Mouse (Mus musculus): Measurements from ENCODE around the gene Sec13. TPM values are rescaled to one million over a fixed set of nuclear protein-coding genes. Genes with fewer than 3 reads are reported as not detected.
A peak's percentile ranks its signal among the peaks of the same experiment; 100 is the strongest.
"Not testable (repeated sequence)": the region's sequence is repeated elsewhere in the genome, so short reads cannot be mapped to it uniquely, and the experiment has no call there.

Sec13 gene
- total and polyA plus RNA-seq, 2 experiments from 2014 or later = 104 to 145 TPM

- no peak for TF ChIP-seq CTCF (IDR thresholded peaks at IDR 0.05)
- peaks cover 49% of the 10 kb centered on the region for H3K36me3 ChIP-seq (ENCODE audit: insufficient read depth, low read length)
Observed at GRCm38 (mm10) chr6:113717541-113717940, 23.0 kb downstream of the Sec13 start.

GRCm38 (mm10) chr6:113714797-113715196 lies 25.7 kb downstream of the Sec13 start:
- H3K27me3 ChIP-seq (ENCODE audit: insufficient read depth, low read length) = no peaks in the 10 kb centered on the region
- WGBS = 92% methylated on average over 1 of the region's 1 CpGs
- no peaks in the 10 kb centered on the region for H3K4me1 ChIP-seq (ENCODE audit: insufficient read depth, low read length)
- peaks cover 57% of the 10 kb centered on the region for H3K36me3 ChIP-seq (ENCODE audit: insufficient read depth, low read length)
- H3K27ac ChIP-seq (ENCODE audit: low read depth, low read length) = no peak overlapping the region
- no peak overlapping the region for H3K4me3 ChIP-seq (ENCODE audit: low read depth, low read length)
- TF ChIP-seq CTCF (IDR thresholded peaks at IDR 0.05) = no peak
- H3K9me3 ChIP-seq (ENCODE audit: low read length) = no peaks in the 10 kb centered on the region
- no peak overlapping the region for H3K4me2 ChIP-seq (ENCODE audit: low read depth, low read length, poor library complexity, severe bottlenecking)
- DNase-seq (ENCODE audit: low spot score) = no peak
- H3K9ac ChIP-seq (replicated peaks; ENCODE audit: low read length, poor library complexity, severe bottlenecking) = no peak overlapping the region
- no peak for ATAC-seq (ENCODE audit: low FRiP score)

More at GRCm38 (mm10) chr6:113717541-113717940, 23.0 kb downstream of the Sec13 start:
- Histone ChIP-seq H3K9ac (replicated peaks; ENCODE audit: low read length, poor library complexity, severe bottlenecking) (no peak overlapping the region), H3K27me3 (ENCODE audit: insufficient read depth, low read length) (no peaks in the 10 kb centered on the region), H3K4me2 (ENCODE audit: low read depth, low read length, poor library complexity, severe bottlenecking) (no peak overlapping the region), H3K4me1 (ENCODE audit: insufficient read depth, low read length) (no peaks in the 10 kb centered on the region), H3K9me3 (ENCODE audit: low read length) (no peaks in the 10 kb centered on the region), H3K4me3 (ENCODE audit: low read depth, low read length) (no peak overlapping the region), H3K27ac (ENCODE audit: low read depth, low read length) (no peak overlapping the region)
- no peak for ATAC-seq (ENCODE audit: low FRiP score)
- WGBS = 93% methylated on average over 3 of the region's 3 CpGs
- DNase-seq (ENCODE audit: low spot score) = no peak

GRCm38 (mm10) chr6:113714276-113714675 lies 26.3 kb downstream of the Sec13 start:
- no peak overlapping the region for H3K4me2 ChIP-seq (ENCODE audit: low read depth, low read length, poor library complexity, severe bottlenecking)
- ATAC-seq (ENCODE audit: low FRiP score) (no peak), DNase-seq (ENCODE audit: low spot score) (no peak)
- no peak overlapping the region for H3K27ac ChIP-seq (ENCODE audit: low read depth, low read length)
- TF ChIP-seq CTCF (IDR thresholded peaks at IDR 0.05) = no peak
- whole genome bisulfite sequencing = 94% methylated on average over 2 of the region's 2 CpGs
- peaks cover 60% of the 10 kb centered on the region for H3K36me3 ChIP-seq (ENCODE audit: insufficient read depth, low read length)
- no peaks in the 10 kb centered on the region for H3K9me3 ChIP-seq (ENCODE audit: low read length)
- H3K27me3 ChIP-seq (ENCODE audit: insufficient read depth, low read length) = no peaks in the 10 kb centered on the region
- H3K4me1 ChIP-seq (ENCODE audit: insufficient read depth, low read length) = no peaks in the 10 kb centered on the region
- H3K9ac ChIP-seq (replicated peaks; ENCODE audit: low read length, poor library complexity, severe bottlenecking) = no peak overlapping the region
- H3K4me3 ChIP-seq (ENCODE audit: low read depth, low read length) = no peak overlapping the region

GRCm38 (mm10) chr6:113713389-113713788 lies 27.2 kb downstream of the Sec13 start:
- H3K27me3 ChIP-seq (ENCODE audit: insufficient read depth, low read length); H3K9ac ChIP-seq (replicated peaks; ENCODE audit: low read length, poor library complexity, severe bottlenecking); ATAC-seq (ENCODE audit: low FRiP score); H3K4me1 ChIP-seq (ENCODE audit: insufficient read depth, low read length); H3K27ac ChIP-seq (ENCODE audit: low read depth, low read length); DNase-seq (ENCODE audit: low spot score); H3K9me3 ChIP-seq (ENCODE audit: low read length); H3K4me2 ChIP-seq (ENCODE audit: low read depth, low read length, poor library complexity, severe bottlenecking); H3K4me3 ChIP-seq (ENCODE audit: low read depth, low read length): not testable (repeated sequence)
- H3K36me3 ChIP-seq (ENCODE audit: insufficient read depth, low read length) = peaks cover 65% of the 10 kb centered on the region
- WGBS = 94% methylated on average over 4 of the region's 5 CpGs

- 96% methylated on average over 3 of the region's 3 CpGs for WGBS
- peaks cover 72% of the 10 kb centered on the region for H3K36me3 ChIP-seq (ENCODE audit: insufficient read depth, low read length)
Observed at GRCm38 (mm10) chr6:113712718-113713117, 27.8 kb downstream of the Sec13 start.

GRCm38 (mm10) chr6:113697222-113698205 lies 43.0 kb downstream of the Sec13 start:
- peaks cover 17% of the 10 kb centered on the region for H3K36me3 ChIP-seq (ENCODE audit: insufficient read depth, low read length)
- no peaks in the 10 kb centered on the region for H3K27me3 ChIP-seq (ENCODE audit: insufficient read depth, low read length)
- ATAC-seq (ENCODE audit: low FRiP score) = peak; percentile 78
- DNase-seq (ENCODE audit: low spot score) = no peak
- peak overlapping the region; percentile 84 for H3K27ac ChIP-seq (ENCODE audit: low read depth, low read length)
- peak overlapping the region; percentile 83 for H3K9ac ChIP-seq (replicated peaks; ENCODE audit: low read length, poor library complexity, severe bottlenecking)
- peak overlapping the region; percentile 92 for H3K4me3 ChIP-seq (ENCODE audit: low read depth, low read length)
- H3K4me1 ChIP-seq (ENCODE audit: insufficient read depth, low read length) = 0 out of 2 replicates have a peak, but pooled peaks cover 10% of the 10 kb centered on the region
- no peak for TF ChIP-seq CTCF (IDR thresholded peaks at IDR 0.05)
- no peaks in the 10 kb centered on the region for H3K9me3 ChIP-seq (ENCODE audit: low read length)
- peak overlapping the region; percentile 98 for H3K4me2 ChIP-seq (ENCODE audit: low read depth, low read length, poor library complexity, severe bottlenecking)
- WGBS = under 1% methylated on average over 93 of the region's 113 CpGs

More at GRCm38 (mm10) chr6:113712718-113713117, 27.8 kb downstream of the Sec13 start:
- no peaks in the 10 kb centered on the region for H3K4me1 ChIP-seq (ENCODE audit: insufficient read depth, low read length)
- H3K9ac ChIP-seq (replicated peaks; ENCODE audit: low read length, poor library complexity, severe bottlenecking) = no peak overlapping the region
- H3K4me2 ChIP-seq (ENCODE audit: low read depth, low read length, poor library complexity, severe bottlenecking) = no peak overlapping the region
- no peak for TF ChIP-seq CTCF (IDR thresholded peaks at IDR 0.05)
- H3K4me3 ChIP-seq (ENCODE audit: low read depth, low read length) = no peak overlapping the region
- ATAC-seq (ENCODE audit: low FRiP score) = no peak
- DNase-seq (ENCODE audit: low spot score) = no peak
- H3K27me3 ChIP-seq (ENCODE audit: insufficient read depth, low read length) = no peaks in the 10 kb centered on the region
- H3K9me3 ChIP-seq (ENCODE audit: low read length) = no peaks in the 10 kb centered on the region
- no peak overlapping the region for H3K27ac ChIP-seq (ENCODE audit: low read depth, low read length)

Data from midbrain, postnatal 0 days (tissue).